Mouse (Mus musculus) neural tube, embryonic 14.5 days (tissue): ENCODE measurements around the gene Klf9. TPM values are rescaled to one million over a fixed set of nuclear protein-coding genes. Genes with fewer than 3 reads are reported as not detected.

Source experiments
- ATAC-seq: fragments of 200-750 bp; cut with Nextera tagmentation; 2 replicates; pipeline ENCODE4 v1.8.0; 2017; ENCODE audit warnings: low read depth, mild to moderate bottlenecking, moderate TSS enrichment, moderate library complexity
- H3K27ac ChIP-seq: fragments of 300-500 bp; sonication (generic); 2 replicates; pipeline ENCODE4 v1.5.1; 2014; ENCODE audit warnings: low read depth, mild to moderate bottlenecking, control low read depth, low read length, moderate library complexity, mixed read lengths
- H3K27me3 ChIP-seq: fragments of 300-500 bp; sonication (generic); 2 replicates; pipeline ENCODE4 v1.6.1; 2014; ENCODE audit warnings: low read length; ENCODE audit not compliant: control insufficient read depth, insufficient read depth
- H3K36me3 ChIP-seq: fragments of 300-500 bp; sonication (generic); 2 replicates; pipeline ENCODE4 v1.6.1; 2014; ENCODE audit warnings: low read length, mixed read lengths; ENCODE audit not compliant: control insufficient read depth, insufficient read depth
- H3K4me1 ChIP-seq: fragments of 300-500 bp; sonication (generic); 2 replicates; pipeline ENCODE4 v1.6.1; 2014; ENCODE audit warnings: low read length; ENCODE audit not compliant: control insufficient read depth, insufficient read depth
- H3K4me2 ChIP-seq: fragments of 300-500 bp; sonication (generic); 2 replicates; pipeline ENCODE4 v1.6.1; 2014; ENCODE audit warnings: mild to moderate bottlenecking, low read depth, low read length, control low read depth
- H3K4me3 ChIP-seq: fragments of 300-500 bp; sonication (generic); 2 replicates; pipeline ENCODE4 v1.5.1; 2014; ENCODE audit warnings: low read depth, low read length, control low read depth, mixed read lengths
- H3K9ac ChIP-seq: fragments of 300-500 bp; sonication (generic); replicated peaks from 2 replicates; pipeline ENCODE4 v1.6.1; 2014; ENCODE audit warnings: low read depth, mild to moderate bottlenecking, control low read depth, low read length, mixed read lengths
- H3K9me3 ChIP-seq: fragments of 300-500 bp; sonication (generic); 2 replicates; pipeline ENCODE4 v1.6.1; 2016; ENCODE audit warnings: low read length; ENCODE audit not compliant: control insufficient read depth
- WGBS: fragments of 180-500 bp; shearing (Covaris S2); extraction: QIAGEN DNeasy Blood & Tissue Kit; methylation state at CpG from one replicate; pipeline ENCODE4 v1.1.7; 2014; 5-methylcytosine and 5-hydroxymethylcytosine counted together
- polyA plus RNA-seq: library from polyadenylated mRNA; unstranded; fragments of >200 nt; fragmentation: Nextera tagmentation; extraction: Ambion mirVana; gene quantifications from 2 replicates; pipeline ENCODE4 v1.2.1, GENCODE M21; 2014

The Klf9 gene
- polyA plus RNA-seq, 1 experiment from 2014 or later = 2.8 TPM

GRCm38 (mm10) chr19:23129908-23130307 is 11.1 kb upstream of the Klf9 start:
- 95% methylated on average over 2 of the region's 2 CpGs for WGBS
- Histone ChIP-seq H3K36me3 (no peaks in the 10 kb centered on the region), H3K4me1 (peaks cover 5% of the 10 kb centered on the region), H3K27me3 (no peaks in the 10 kb centered on the region), H3K4me3 (no peak overlapping the region), H3K9me3 (no peaks in the 10 kb centered on the region), H3K9ac (no peak overlapping the region), H3K27ac (no peak overlapping the region), H3K4me2 (no peak overlapping the region)
- ATAC-seq = no peak

GRCm38 (mm10) chr19:23132106-23132635 is 8.9 kb upstream of the Klf9 start:
- H3K4me1 ChIP-seq = peaks cover 20% of the 10 kb centered on the region
- 62% methylated on average over 3 of the region's 3 CpGs for WGBS
- H3K9ac ChIP-seq = no peak overlapping the region
- no peak overlapping the region for H3K27ac ChIP-seq
- no peaks in the 10 kb centered on the region for H3K9me3 ChIP-seq
- H3K27me3 ChIP-seq = peaks cover 17% of the 10 kb centered on the region
- H3K36me3 ChIP-seq = no peaks in the 10 kb centered on the region
- H3K4me3 ChIP-seq = no peak overlapping the region
- ATAC-seq = no peak
- no peak overlapping the region for H3K4me2 ChIP-seq

GRCm38 (mm10) chr19:23132720-23133426 is 8.2 kb upstream of the Klf9 start:
- Histone ChIP-seq H3K9ac (no peak overlapping the region), H3K27me3 (peaks cover 18% of the 10 kb centered on the region), H3K9me3 (no peaks in the 10 kb centered on the region), H3K36me3 (no peaks in the 10 kb centered on the region), H3K27ac (no peak overlapping the region), H3K4me1 (peaks cover 20% of the 10 kb centered on the region), H3K4me2 (no peak overlapping the region), H3K4me3 (no peak overlapping the region)
- 25% methylated on average over 7 of the region's 7 CpGs for WGBS
- ATAC-seq = no peak

GRCm38 (mm10) chr19:23133427-23134094 is 7.5 kb upstream of the Klf9 start:
- Histone ChIP-seq H3K9me3 (no peaks in the 10 kb centered on the region), H3K9ac (no peak overlapping the region), H3K36me3 (no peaks in the 10 kb centered on the region), H3K4me3 (no peak overlapping the region), H3K27ac (no peak overlapping the region), H3K4me2 (peak overlapping the region; percentile 97), H3K4me1 (peaks cover 20% of the 10 kb centered on the region), H3K27me3 (peaks cover 18% of the 10 kb centered on the region)
- WGBS = 4% methylated on average over 9 of the region's 9 CpGs
- no peak for ATAC-seq

- 0% methylated on average over 14 of the region's 14 CpGs for WGBS
- Histone ChIP-seq H3K4me1 (peaks cover 20% of the 10 kb centered on the region), H3K27me3 (peaks cover 18% of the 10 kb centered on the region), H3K4me2 (peak overlapping the region; percentile 97), H3K9ac (no peak overlapping the region), H3K27ac (no peak overlapping the region), H3K9me3 (no peaks in the 10 kb centered on the region), H3K36me3 (no peaks in the 10 kb centered on the region), H3K4me3 (peak overlapping the region; percentile 32; the same call in 1 of the 2 replicates)
- no peak for ATAC-seq
Observed at GRCm38 (mm10) chr19:23134095-23134440, 7.0 kb upstream of the Klf9 start.

GRCm38 (mm10) chr19:23134441-23135301 is 6.4 kb upstream of the Klf9 start:
- H3K4me1 ChIP-seq = peaks cover 20% of the 10 kb centered on the region
- no peaks in the 10 kb centered on the region for H3K9me3 ChIP-seq
- H3K27ac ChIP-seq = no peak overlapping the region
- peak; percentile 35; the same call in 1 of the 2 replicates for ATAC-seq
- WGBS = under 1% methylated on average over 46 of the region's 47 CpGs
- H3K36me3 ChIP-seq = no peaks in the 10 kb centered on the region
- H3K27me3 ChIP-seq = peaks cover 18% of the 10 kb centered on the region
- peak overlapping the region; percentile 97 for H3K4me2 ChIP-seq
- peak overlapping the region; percentile 46 for H3K9ac ChIP-seq
- H3K4me3 ChIP-seq = peak overlapping the region; percentile 32

- whole genome bisulfite sequencing = under 1% methylated on average over 54 of the region's 55 CpGs
- Histone ChIP-seq H3K4me1 (peaks cover 20% of the 10 kb centered on the region), H3K4me2 (peak overlapping the region; percentile 97), H3K9me3 (no peaks in the 10 kb centered on the region), H3K36me3 (no peaks in the 10 kb centered on the region), H3K4me3 (peak overlapping the region; percentile 32), H3K27ac (no peak overlapping the region), H3K9ac (peak overlapping the region; percentile 46), H3K27me3 (peaks cover 18% of the 10 kb centered on the region)
- ATAC-seq = peak; percentile 47; the same call in 1 of the 2 replicates
Observed at GRCm38 (mm10) chr19:23135349-23136201, 5.5 kb upstream of the Klf9 start.

GRCm38 (mm10) chr19:23136202-23136850 is 4.7 kb upstream of the Klf9 start:
- Histone ChIP-seq H3K9me3 (no peaks in the 10 kb centered on the region), H3K4me3 (peak overlapping the region; percentile 32), H3K4me2 (peak overlapping the region; percentile 97), H3K27ac (no peak overlapping the region), H3K36me3 (no peaks in the 10 kb centered on the region), H3K4me1 (peaks cover 20% of the 10 kb centered on the region), H3K9ac (no peak overlapping the region), H3K27me3 (peaks cover 18% of the 10 kb centered on the region)
- 1% methylated on average over 27 of the region's 27 CpGs for WGBS
- no peak for ATAC-seq
